Mouse (Mus musculus) small intestine, adult 2 months (tissue): ENCODE results near the gene Usp8. TPM values are rescaled to one million over a fixed set of nuclear protein-coding genes. Genes with fewer than 3 reads are reported as not detected.

ENCODE experiments used
- H3K27ac ChIP-seq: fragments of 200-500 bp; 2 replicates; pipeline ENCODE4 v1.5.1; 2012; ENCODE audit warnings: low read depth, low read length, control low read depth, inconsistent platforms; ENCODE audit not compliant: insufficient read depth
- H3K27me3 ChIP-seq: fragments of 200-500 bp; 2 replicates; pipeline ENCODE4 v1.6.1; 2012; ENCODE audit warnings: mild to moderate bottlenecking, moderate library complexity, low read length, inconsistent platforms; ENCODE audit not compliant: control insufficient read depth, insufficient read depth
- H3K36me3 ChIP-seq: fragments of 200-500 bp; 2 replicates; pipeline ENCODE4 v1.6.1; 2012; ENCODE audit warnings: mild to moderate bottlenecking, low read length, control low read depth, inconsistent platforms; ENCODE audit not compliant: control insufficient read depth, insufficient read depth
- H3K4me1 ChIP-seq: fragments of 200-500 bp; 2 replicates; pipeline ENCODE4 v1.6.1; 2012; ENCODE audit warnings: low read length, inconsistent platforms, mixed read lengths; ENCODE audit not compliant: control insufficient read depth, insufficient read depth, insufficient read length
- H3K4me3 ChIP-seq: fragments of 200-500 bp; 2 replicates; pipeline ENCODE4 v1.5.1; 2012; ENCODE audit warnings: low read depth, mild to moderate bottlenecking, control low read depth, inconsistent platforms, low read length, moderate library complexity
- CTCF ChIP-seq: fragments of 200-500 bp; IDR thresholded peaks from 2 replicates; pipeline ENCODE4 v1.5.1; 2012; ENCODE audit warnings: low read depth, mild to moderate bottlenecking, control low read depth, inconsistent platforms, low read length, moderate library complexity, mixed read lengths; ENCODE audit not compliant: insufficient replicate concordance, insufficient read length; ENCODE audit errors: extremely low read depth
- POLR2A ChIP-seq: fragments of 200-500 bp; IDR thresholded peaks from 2 replicates; pipeline ENCODE4 v1.6.1; 2012; ENCODE audit warnings: low read depth, mild to moderate bottlenecking, control low read depth, inconsistent platforms, low read length, moderate library complexity
- WGBS: fragments of 180-500 bp; shearing (Covaris S2); methylation state at CpG from one replicate; pipeline ENCODE4 v1.1.7; 2018; 5-methylcytosine and 5-hydroxymethylcytosine counted together
- polyA plus RNA-seq: library from polyadenylated mRNA; depleted of rRNA; stranded (reverse); fragments of >200 nt; gene quantifications from 2 replicates; pipeline ENCODE4 v1.2.3, GENCODE M21; 2012

The Usp8 gene
- polyA plus RNA-seq, 1 experiment: 7.5 TPM

GRCm38 (mm10) chr2:126740314-126740713, 33.2 kb downstream of the Usp8 start:
- Histone ChIP-seq H3K4me1 (no peaks in the 10 kb centered on the region), H3K27me3 (no peaks in the 10 kb centered on the region), H3K27ac (no peak overlapping the region), H3K4me3 (no peak overlapping the region), H3K36me3 (peaks cover 51% of the 10 kb centered on the region)
- TF ChIP-seq POLR2A (no peak), CTCF (no peak)
- WGBS: 82% methylated on average over 2 of the region's 2 CpGs

- Histone ChIP-seq H3K27ac (no peak overlapping the region), H3K27me3 (no peaks in the 10 kb centered on the region), H3K36me3 (peaks cover 58% of the 10 kb centered on the region), H3K4me3 (no peak overlapping the region), H3K4me1 (no peaks in the 10 kb centered on the region)
- no peak for TF ChIP-seq CTCF
- no peak for TF ChIP-seq POLR2A
- WGBS: 87% methylated on average over 5 of the region's 5 CpGs
Observed at GRCm38 (mm10) chr2:126743389-126743788, 36.3 kb downstream of the Usp8 start.

GRCm38 (mm10) chr2:126755664-126756063, 48.5 kb downstream of the Usp8 start:
- no peak overlapping the region for H3K4me3 ChIP-seq
- H3K27me3 ChIP-seq: no peaks in the 10 kb centered on the region
- TF ChIP-seq POLR2A (no peak), CTCF (no peak)
- H3K4me1 ChIP-seq: no peaks in the 10 kb centered on the region
- 93% methylated on average over 6 of the region's 6 CpGs for WGBS
- H3K36me3 ChIP-seq: peaks cover 70% of the 10 kb centered on the region
- no peak overlapping the region for H3K27ac ChIP-seq

GRCm38 (mm10) chr2:126759351-126759750, 52.2 kb downstream of the Usp8 start:
- Histone ChIP-seq H3K27me3 (no peaks in the 10 kb centered on the region), H3K36me3 (peaks cover 56% of the 10 kb centered on the region), H3K27ac (no peak overlapping the region), H3K4me1 (no peaks in the 10 kb centered on the region), H3K4me3 (no peak overlapping the region)
- WGBS: 91% methylated on average over 7 of the region's 7 CpGs
- no peak for TF ChIP-seq CTCF

DNA sequence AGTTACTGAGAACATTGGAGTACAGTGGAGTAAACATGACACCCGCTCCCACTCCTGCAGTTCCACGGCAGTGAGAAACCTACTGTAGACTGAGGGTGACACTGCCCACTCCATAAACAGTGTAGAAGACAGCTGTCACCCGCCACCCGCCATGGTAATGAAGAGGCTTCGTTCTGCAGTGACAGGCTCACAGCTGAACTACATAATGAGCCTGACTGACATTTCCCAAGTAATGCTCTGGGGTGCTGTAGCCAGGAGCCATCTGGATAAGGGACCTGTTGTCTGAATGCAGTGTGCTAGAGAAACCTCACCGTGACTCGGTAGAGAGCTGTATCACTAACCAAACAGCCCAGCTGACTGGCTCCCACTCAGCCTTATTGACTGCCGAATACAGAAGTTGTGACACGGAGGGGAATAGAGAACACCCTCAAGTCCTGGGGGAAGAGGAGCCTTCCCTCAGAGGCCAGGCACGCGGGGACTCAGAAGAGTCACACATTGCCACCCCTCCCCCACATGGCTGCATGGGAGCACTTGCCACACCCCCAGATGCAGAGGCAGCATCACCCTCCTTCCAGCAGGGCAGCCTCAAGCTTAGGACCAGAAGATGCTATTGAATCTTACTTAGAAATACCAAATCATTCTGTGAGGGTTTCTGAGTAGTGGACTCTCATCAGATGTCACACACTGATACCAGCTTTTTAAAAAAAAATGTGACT, 58.9 kb downstream of the Usp8 start:
- no peak for TF ChIP-seq CTCF
- TF ChIP-seq POLR2A: no peak
- no peak overlapping the region for H3K4me3 ChIP-seq

DNA sequence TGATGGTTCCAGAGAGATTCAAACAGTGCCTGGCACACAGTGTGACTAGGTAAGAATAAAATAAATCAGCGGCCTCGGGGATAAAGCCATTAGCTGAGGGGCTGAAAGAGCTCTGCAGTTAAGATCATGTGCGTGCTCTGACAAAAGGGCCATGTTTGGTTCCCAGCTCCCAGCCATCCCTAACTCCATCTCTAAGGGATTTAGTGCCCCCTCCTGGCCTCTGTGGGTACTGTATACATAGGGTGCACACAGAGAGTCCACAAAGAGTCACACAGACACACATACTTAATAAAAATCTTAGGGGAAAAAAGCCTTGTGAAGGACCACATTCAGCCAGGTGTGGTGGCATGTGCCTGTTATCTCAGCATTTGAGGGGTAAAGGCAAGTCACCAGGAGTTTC, 60.5 kb downstream of the Usp8 start:
- H3K27me3 ChIP-seq: no peaks in the 10 kb centered on the region
- WGBS: 95% methylated on average over 3 of the region's 3 CpGs
- TF ChIP-seq CTCF (no peak), POLR2A (no peak)

More for the DNA sequence above, 58.9 kb downstream of the Usp8 start:
- WGBS: 44% methylated on average over 11 of the region's 11 CpGs
- Histone ChIP-seq H3K27me3 (no peaks in the 10 kb centered on the region), H3K36me3 (peaks cover 8% of the 10 kb centered on the region), H3K27ac (no peak overlapping the region), H3K4me1 (no peaks in the 10 kb centered on the region)

GRCm38 (mm10) chr2:126768194-126768593, 61.1 kb downstream of the Usp8 start:
- H3K36me3 ChIP-seq: peaks cover 2% of the 10 kb centered on the region; the same call in 1 of the 2 replicates
- no peak for TF ChIP-seq POLR2A
- TF ChIP-seq CTCF: no peak
- H3K4me1 ChIP-seq: no peaks in the 10 kb centered on the region
- 70% methylated on average over 4 of the region's 4 CpGs for WGBS
- H3K27me3 ChIP-seq: no peaks in the 10 kb centered on the region
- no peak overlapping the region for H3K27ac ChIP-seq
- no peak overlapping the region for H3K4me3 ChIP-seq

More for the DNA sequence above, 60.5 kb downstream of the Usp8 start:
- H3K4me3 ChIP-seq: no peak overlapping the region
- H3K27ac ChIP-seq: no peak overlapping the region
- H3K36me3 ChIP-seq: peaks cover 2% of the 10 kb centered on the region; the same call in 1 of the 2 replicates
- no peaks in the 10 kb centered on the region for H3K4me1 ChIP-seq
